Mouse (Mus musculus) urinary bladder, postnatal 36 days (tissue): ENCODE measurements around the gene Sdc3.
A peak's percentile ranks its signal among the peaks of the same experiment; 100 is the strongest.

Source experiments
- DNase-seq, 2 experiments: peaks; one replicate each; pipeline ENCODE4 v3.0.0; 2022; ENCODE audit warnings: low spot score in 2 of 2, mixed read lengths in 1 of 2

The Sdc3 gene

GRCm38 (mm10) chr4:130792376-130793179 is at the start of gene Sdc3:
Gene Sdc3, plus strand, starts transcription at chr4:130792537.
- no peak for DNase-seq

GRCm38 (mm10) chr4:130744058-130744457 is 48.3 kb upstream of the Sdc3 start:
- DNase-seq = no peak

GRCm38 (mm10) chr4:130745561-130746306 is 46.6 kb upstream of the Sdc3 start:
- no peak for DNase-seq

- DNase-seq = no peak
Measured at GRCm38 (mm10) chr4:130749566-130749965, 42.8 kb upstream of the Sdc3 start.

- no peak for DNase-seq
Measured at GRCm38 (mm10) chr4:130751966-130752365, 40.4 kb upstream of the Sdc3 start.

GRCm38 (mm10) chr4:130752591-130752990 is 39.7 kb upstream of the Sdc3 start:
- no peak for DNase-seq

GRCm38 (mm10) chr4:130753755-130754154 is 38.6 kb upstream of the Sdc3 start:
- no peak for DNase-seq

GRCm38 (mm10) chr4:130754776-130755175 is 37.6 kb upstream of the Sdc3 start:
- DNase-seq = no peak

- no peak for DNase-seq
Measured at GRCm38 (mm10) chr4:130759875-130760274, 32.5 kb upstream of the Sdc3 start.

- no peak for DNase-seq
Measured at GRCm38 (mm10) chr4:130761809-130762208, 30.5 kb upstream of the Sdc3 start.

GRCm38 (mm10) chr4:130765399-130766160 is 26.8 kb upstream of the Sdc3 start:
- no peak for DNase-seq

- DNase-seq = no peak
Measured at GRCm38 (mm10) chr4:130766387-130766786, 25.9 kb upstream of the Sdc3 start.

- no peak for DNase-seq
Measured at GRCm38 (mm10) chr4:130766926-130767325, 25.4 kb upstream of the Sdc3 start.

- DNase-seq = no peak
Measured at GRCm38 (mm10) chr4:130773899-130774298, 18.4 kb upstream of the Sdc3 start.

- no peak for DNase-seq
Measured at GRCm38 (mm10) chr4:130774822-130775221, 17.5 kb upstream of the Sdc3 start.

- no peak for DNase-seq
Measured at GRCm38 (mm10) chr4:130777647-130778046, 14.7 kb upstream of the Sdc3 start.

GRCm38 (mm10) chr4:130779037-130779436 is 13.3 kb upstream of the Sdc3 start:
- no peak for DNase-seq

- no peak for DNase-seq
Measured at GRCm38 (mm10) chr4:130782492-130782891, 9.8 kb upstream of the Sdc3 start.

GRCm38 (mm10) chr4:130784755-130785154 is 7.6 kb upstream of the Sdc3 start:
- DNase-seq = no peak

GRCm38 (mm10) chr4:130787530-130787929 is 4.8 kb upstream of the Sdc3 start:
- DNase-seq = no peak

- peak; percentile 81 to 82 for DNase-seq
Measured at GRCm38 (mm10) chr4:130790180-130790579, 2.2 kb upstream of the Sdc3 start.

- DNase-seq = no peak
Measured at GRCm38 (mm10) chr4:130791811-130792375, 444 bp upstream of the Sdc3 start.
